Mouse (Mus musculus): ENCODE data around the gene Rnf6. TPM values are rescaled to one million over a fixed set of nuclear protein-coding genes. Genes with fewer than 3 reads are reported as not detected.
A peak's percentile ranks its signal among the peaks of the same experiment; 100 is the strongest.
"Not testable (repeated sequence)": the region's sequence is repeated elsewhere in the genome, so short reads cannot be mapped to it uniquely, and the experiment has no call there.

Gene Rnf6
- polyA plus RNA-seq, 1 experiment = 27.6 TPM

GRCm38 (mm10) chr5:146188144-146188543, 33.2 kb downstream of the Rnf6 start:
- no peak for TF ChIP-seq CTCF (IDR thresholded peaks at IDR 0.05; ENCODE audit: control insufficient read depth, insufficient read depth, insufficient replicate concordance, low read depth, low read length)
- no peak for TF ChIP-seq POLR2A (IDR thresholded peaks at IDR 0.05; ENCODE audit: control insufficient read depth, low read depth, low read length)
- H3K27ac ChIP-seq (ENCODE audit: control insufficient read depth, insufficient read depth, low read depth, low read length) = no peak overlapping the region
- H3K4me3 ChIP-seq (ENCODE audit: control insufficient read depth, low read depth, low read length) = no peak overlapping the region
- H3K36me3 ChIP-seq (ENCODE audit: control insufficient read depth, insufficient read depth, low read length) = no peaks in the 10 kb centered on the region; the same call in 1 of the 2 replicates
- peaks cover 2% of the 10 kb centered on the region; the same call in 1 of the 2 replicates for H3K4me1 ChIP-seq (ENCODE audit: control insufficient read depth, insufficient read depth, low read length)
- no peaks in the 10 kb centered on the region for H3K27me3 ChIP-seq (ENCODE audit: control insufficient read depth, insufficient read depth, low read length)

DNA sequence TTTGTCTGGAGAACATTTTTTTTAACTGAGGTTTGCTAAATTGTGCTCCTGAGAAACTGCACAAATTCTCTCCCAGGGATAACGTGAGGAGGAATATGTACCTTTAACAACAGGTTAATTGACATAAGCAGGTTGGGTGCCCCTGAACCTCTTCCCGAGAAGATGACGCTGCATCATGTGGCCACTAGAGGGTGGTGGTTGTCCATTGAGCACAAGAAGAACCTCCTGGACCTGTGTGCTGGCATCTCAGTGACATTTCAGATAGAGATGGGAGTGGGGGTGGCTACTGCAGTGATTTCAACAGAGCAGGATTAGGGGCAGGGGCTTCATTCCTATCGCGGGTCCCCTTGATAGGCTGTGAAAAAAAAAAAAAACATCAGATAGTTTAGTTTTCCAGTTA, 33.9 kb downstream of the Rnf6 start:
- H3K27me3 ChIP-seq (ENCODE audit: control insufficient read depth, insufficient read depth, low read length); H3K4me1 ChIP-seq (ENCODE audit: control insufficient read depth, insufficient read depth, low read length); H3K27ac ChIP-seq (ENCODE audit: control insufficient read depth, insufficient read depth, low read depth, low read length); H3K4me3 ChIP-seq (ENCODE audit: control insufficient read depth, low read depth, low read length); H3K36me3 ChIP-seq (ENCODE audit: control insufficient read depth, insufficient read depth, low read length): not testable (repeated sequence)
- TF ChIP-seq CTCF (IDR thresholded peaks at IDR 0.05; ENCODE audit: control insufficient read depth, insufficient read depth, insufficient replicate concordance, low read depth, low read length) = peak; percentile 53; the same call in 1 of the 2 replicates

GRCm38 (mm10) chr5:146185204-146185603, 36.2 kb downstream of the Rnf6 start, which contains the start of gene 1700001J03Rik:
1700001J03Rik (minus strand) TSS chr5:146185304.
- not testable (repeated sequence) for H3K4me1 ChIP-seq (ENCODE audit: control insufficient read depth, insufficient read depth, low read length); H3K27ac ChIP-seq (ENCODE audit: control insufficient read depth, insufficient read depth, low read depth, low read length); H3K27me3 ChIP-seq (ENCODE audit: control insufficient read depth, insufficient read depth, low read length); H3K36me3 ChIP-seq (ENCODE audit: control insufficient read depth, insufficient read depth, low read length)
- H3K4me3 ChIP-seq (ENCODE audit: control insufficient read depth, low read depth, low read length) = peak within 1 kb of the TSS; percentile 87

GRCm38 (mm10) chr5:146172744-146173143, 48.6 kb downstream of the Rnf6 start:
- H3K36me3 ChIP-seq (ENCODE audit: control insufficient read depth, insufficient read depth, low read length); H3K27me3 ChIP-seq (ENCODE audit: control insufficient read depth, insufficient read depth, low read length); H3K4me1 ChIP-seq (ENCODE audit: control insufficient read depth, insufficient read depth, low read length); H3K4me3 ChIP-seq (ENCODE audit: control insufficient read depth, low read depth, low read length); H3K27ac ChIP-seq (ENCODE audit: control insufficient read depth, insufficient read depth, low read depth, low read length): not testable (repeated sequence)

GRCm38 (mm10) chr5:146170621-146171020, 50.7 kb downstream of the Rnf6 start, which contains the start of gene Gm6309:
Gm6309 (minus strand) TSS chr5:146170721.
- Histone ChIP-seq H3K27ac (ENCODE audit: control insufficient read depth, insufficient read depth, low read depth, low read length) (peak within 1 kb of the TSS; percentile 13; the same call in 1 of the 2 replicates), H3K4me3 (ENCODE audit: control insufficient read depth, low read depth, low read length) (peak within 1 kb of the TSS; percentile 80)
- not testable (repeated sequence) for H3K36me3 ChIP-seq (ENCODE audit: control insufficient read depth, insufficient read depth, low read length); H3K4me1 ChIP-seq (ENCODE audit: control insufficient read depth, insufficient read depth, low read length); H3K27me3 ChIP-seq (ENCODE audit: control insufficient read depth, insufficient read depth, low read length)

GRCm38 (mm10) chr5:146160439-146160838, 60.9 kb downstream of the Rnf6 start, which contains the start of gene Gm5565:
Gm5565 (minus strand) TSS chr5:146160539.
- not testable (repeated sequence) for H3K27me3 ChIP-seq (ENCODE audit: control insufficient read depth, insufficient read depth, low read length); H3K36me3 ChIP-seq (ENCODE audit: control insufficient read depth, insufficient read depth, low read length); H3K4me1 ChIP-seq (ENCODE audit: control insufficient read depth, insufficient read depth, low read length); H3K27ac ChIP-seq (ENCODE audit: control insufficient read depth, insufficient read depth, low read depth, low read length)
- H3K4me3 ChIP-seq (ENCODE audit: control insufficient read depth, low read depth, low read length) = peak within 1 kb of the TSS; percentile 29

Other genes with a start within 250 kb of the Rnf6 start
- not detected in 2 replicates for gene Cyp3a25, start 211.9 kb downstream of the Rnf6 start, polyA plus RNA-seq (2012; rRNA removed)
- not detected in 2 replicates for gene Cyp3a59, start 142.3 kb downstream of the Rnf6 start, polyA plus RNA-seq (2012; rRNA removed)
- gene Gm5565, start 61.0 kb downstream of the Rnf6 start, polyA plus RNA-seq (2012; rRNA removed) = 9.2 and 9.4 TPM in 2 replicates
- gene Gm6309, start 50.8 kb downstream of the Rnf6 start, polyA plus RNA-seq (2012; rRNA removed) = 36.0 and 46.9 TPM in 2 replicates
- gene 1700001J03Rik, start 36.3 kb downstream of the Rnf6 start, polyA plus RNA-seq (2012; rRNA removed) = 471 and 495 TPM in 2 replicates
- gene Cdk8, start 9.7 kb upstream of the Rnf6 start, polyA plus RNA-seq (2012; rRNA removed) = 18.7 and 19.1 TPM in 2 replicates
- 5.0 and 5.3 TPM in 2 replicates for gene Wasf3, start 163.4 kb upstream of the Rnf6 start, polyA plus RNA-seq (2012; rRNA removed)